Mouse (Mus musculus): Measurements from ENCODE around the gene Sfr1. TPM values are rescaled to one million over a fixed set of nuclear protein-coding genes. Genes with fewer than 3 reads are reported as not detected.

Gene Sfr1
- polyA plus RNA-seq, 1 experiment from 2014 or later, result 153 TPM

GRCm38 (mm10) chr19:47713457-47713856 is 18.0 kb upstream of the Sfr1 start:
- no peaks in the 10 kb centered on the region for H3K4me1 ChIP-seq (replicated peaks)
- H3K4me3 ChIP-seq, result no peak overlapping the region
- no peak for ATAC-seq (ENCODE audit: low FRiP score, low read depth)
- no peak overlapping the region for H3K27ac ChIP-seq (replicated peaks)
- WGBS, result 86% methylated on average over 9 of the region's 9 CpGs
- H3K9ac ChIP-seq, result no peak overlapping the region
- no peaks in the 10 kb centered on the region for H3K9me3 ChIP-seq
- no peaks in the 10 kb centered on the region for H3K36me3 ChIP-seq
- H3K4me2 ChIP-seq, result no peak overlapping the region
- H3K27me3 ChIP-seq, result no peaks in the 10 kb centered on the region

GRCm38 (mm10) chr19:47716144-47716543 is 15.3 kb upstream of the Sfr1 start:
- no peak overlapping the region for H3K4me2 ChIP-seq
- whole genome bisulfite sequencing, result 64% methylated on average over 2 of the region's 2 CpGs

DNA sequence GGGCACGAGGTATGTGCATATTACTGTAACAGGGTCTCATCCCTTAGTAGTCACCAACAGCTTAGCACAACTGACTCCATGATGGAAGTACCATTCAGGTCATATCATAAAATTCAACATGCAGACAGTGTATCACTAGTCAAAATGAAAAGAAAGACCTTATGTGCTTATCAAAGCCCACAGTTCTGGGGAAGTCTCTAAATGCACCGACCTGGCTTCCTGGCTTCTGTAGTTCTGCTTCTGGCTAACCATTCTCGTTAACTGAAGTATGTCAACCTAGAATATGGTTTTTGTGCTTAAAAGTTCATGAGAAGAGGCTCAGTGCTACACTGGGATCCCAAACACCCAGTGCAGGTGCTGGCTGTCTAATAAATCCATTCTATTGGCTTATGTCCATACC is 12.3 kb upstream of the Sfr1 start:
- Histone ChIP-seq H3K4me2 (no peak overlapping the region), H3K9ac (no peak overlapping the region), H3K4me1 (replicated peaks) (no peaks in the 10 kb centered on the region), H3K27me3 (no peaks in the 10 kb centered on the region), H3K4me3 (no peak overlapping the region), H3K27ac (replicated peaks) (no peak overlapping the region), H3K36me3 (no peaks in the 10 kb centered on the region), H3K9me3 (no peaks in the 10 kb centered on the region)
- no peak for ATAC-seq (ENCODE audit: low FRiP score, low read depth)
- 87% methylated on average over 3 of the region's 3 CpGs for WGBS

More at GRCm38 (mm10) chr19:47716144-47716543, 15.3 kb upstream of the Sfr1 start:
- Histone ChIP-seq H3K27me3 (no peaks in the 10 kb centered on the region), H3K27ac (replicated peaks) (no peak overlapping the region), H3K36me3 (no peaks in the 10 kb centered on the region), H3K9ac (no peak overlapping the region), H3K9me3 (no peaks in the 10 kb centered on the region), H3K4me3 (no peak overlapping the region), H3K4me1 (replicated peaks) (no peaks in the 10 kb centered on the region)
- ATAC-seq (ENCODE audit: low FRiP score, low read depth), result no peak

DNA sequence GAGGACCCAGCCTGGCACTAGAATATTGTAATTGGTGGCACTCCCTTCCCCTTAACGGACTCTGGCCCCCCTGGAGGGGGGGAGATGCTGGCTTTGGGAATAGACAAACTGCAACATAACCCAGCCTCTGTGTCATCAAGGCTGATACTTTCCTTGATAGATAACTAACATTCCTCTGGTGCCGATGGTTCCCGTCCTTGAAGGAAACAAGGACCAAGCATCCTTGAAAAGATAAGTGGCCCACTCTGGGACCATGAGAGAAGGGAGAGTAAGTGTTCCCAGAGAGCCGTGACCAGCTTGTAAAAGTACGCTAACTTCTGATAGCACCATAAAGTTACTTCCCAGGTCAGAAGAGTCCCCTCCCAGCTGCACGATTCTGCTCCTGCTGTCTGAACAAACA is 9.0 kb upstream of the Sfr1 start:
- Histone ChIP-seq H3K9ac (no peak overlapping the region), H3K4me1 (replicated peaks) (no peaks in the 10 kb centered on the region), H3K9me3 (no peaks in the 10 kb centered on the region), H3K27ac (replicated peaks) (no peak overlapping the region), H3K36me3 (no peaks in the 10 kb centered on the region), H3K4me3 (no peak overlapping the region), H3K27me3 (no peaks in the 10 kb centered on the region), H3K4me2 (no peak overlapping the region)
- WGBS, result 73% methylated on average over 6 of the region's 6 CpGs
- ATAC-seq (ENCODE audit: low FRiP score, low read depth), result no peak

- H3K9me3 ChIP-seq, result no peaks in the 10 kb centered on the region
- no peaks in the 10 kb centered on the region for H3K4me1 ChIP-seq (replicated peaks)
- no peak for ATAC-seq (ENCODE audit: low FRiP score, low read depth)
- no peak overlapping the region for H3K4me3 ChIP-seq
- no peak overlapping the region for H3K4me2 ChIP-seq
- no peaks in the 10 kb centered on the region for H3K27me3 ChIP-seq
- WGBS, result 84% methylated on average over 4 of the region's 4 CpGs
- no peak overlapping the region for H3K27ac ChIP-seq (replicated peaks)
- no peaks in the 10 kb centered on the region for H3K36me3 ChIP-seq
- H3K9ac ChIP-seq, result no peak overlapping the region
Measured at GRCm38 (mm10) chr19:47724903-47725302, 6.6 kb upstream of the Sfr1 start.

GRCm38 (mm10) chr19:47725643-47726140 is 5.8 kb upstream of the Sfr1 start:
- H3K36me3 ChIP-seq, result no peaks in the 10 kb centered on the region
- no peak overlapping the region for H3K27ac ChIP-seq (replicated peaks)
- H3K9me3 ChIP-seq, result no peaks in the 10 kb centered on the region
- H3K9ac ChIP-seq, result no peak overlapping the region
- WGBS, result 64% methylated on average over 7 of the region's 7 CpGs
- no peak for ATAC-seq (ENCODE audit: low FRiP score, low read depth)
- no peaks in the 10 kb centered on the region for H3K27me3 ChIP-seq
- no peak overlapping the region for H3K4me3 ChIP-seq
- H3K4me2 ChIP-seq, result no peak overlapping the region
- H3K4me1 ChIP-seq (replicated peaks), result peaks cover 5% of the 10 kb centered on the region

DNA sequence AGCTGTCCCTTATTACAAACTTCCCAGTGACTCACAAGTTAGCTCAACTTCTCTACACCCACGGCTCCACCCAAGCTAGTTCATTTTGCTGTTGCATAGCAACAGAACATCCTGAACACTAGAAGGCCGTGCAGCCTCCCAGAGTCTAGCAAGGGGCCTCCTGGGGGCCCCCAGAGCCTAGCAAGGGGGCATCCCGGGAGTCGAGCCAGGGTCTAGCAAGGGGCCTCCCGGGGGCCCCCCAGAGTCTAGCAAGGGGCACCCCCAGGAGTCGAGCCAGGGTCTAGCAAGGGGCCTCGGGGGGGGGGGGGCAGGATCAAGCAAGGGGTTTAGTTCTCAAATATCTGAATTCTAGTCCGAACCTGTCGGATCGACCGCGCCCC is 801 bp upstream of the Sfr1 start:
- ATAC-seq (ENCODE audit: low FRiP score, low read depth), result peak; percentile 64

DNA sequence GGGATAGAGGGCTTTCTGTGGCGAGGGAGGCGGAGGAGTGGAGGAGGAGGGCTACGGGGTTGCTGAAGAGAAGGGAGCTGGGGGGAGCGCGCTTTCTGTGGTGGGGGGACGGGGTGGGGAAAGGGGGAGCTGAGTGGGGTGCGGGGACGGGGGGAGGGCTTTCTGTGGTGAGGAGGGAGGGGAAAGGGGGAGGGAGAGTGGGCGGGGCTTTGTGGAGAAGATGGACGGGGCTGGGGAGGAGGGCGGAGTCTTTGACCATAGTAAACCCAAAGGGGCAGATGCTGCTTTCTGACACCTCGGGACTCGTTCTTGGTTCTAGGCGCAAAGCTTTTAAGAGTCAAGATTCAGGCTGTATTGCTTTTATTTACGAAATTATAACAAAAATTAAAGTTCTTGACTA is 449 bp downstream of the Sfr1 start:
- peak overlapping the region; percentile 90 for H3K4me3 ChIP-seq
- H3K27me3 ChIP-seq, result no peaks in the 10 kb centered on the region
- H3K9ac ChIP-seq, result peak overlapping the region; percentile 78
- H3K27ac ChIP-seq (replicated peaks), result peak overlapping the region; percentile 92
- peak; percentile 5; the same call in 1 of the 2 replicates for ATAC-seq (ENCODE audit: low FRiP score, low read depth)
- peaks cover 36% of the 10 kb centered on the region for H3K36me3 ChIP-seq
- peak overlapping the region; percentile 58 for H3K4me2 ChIP-seq
- WGBS, result 5% methylated on average over 13 of the region's 15 CpGs
- H3K9me3 ChIP-seq, result no peaks in the 10 kb centered on the region
- peaks cover 15% of the 10 kb centered on the region for H3K4me1 ChIP-seq (replicated peaks)

More for the DNA sequence above, 801 bp upstream of the Sfr1 start:
- Histone ChIP-seq H3K9me3 (no peaks in the 10 kb centered on the region), H3K4me1 (replicated peaks) (peaks cover 15% of the 10 kb centered on the region), H3K27me3 (no peaks in the 10 kb centered on the region), H3K4me2 (peak overlapping the region; percentile 86), H3K36me3 (peaks cover 27% of the 10 kb centered on the region), H3K27ac (replicated peaks) (peak overlapping the region; percentile 92), H3K4me3 (peak overlapping the region; percentile 90), H3K9ac (peak overlapping the region; percentile 61)
- 0% methylated on average over 12 of the region's 12 CpGs for WGBS

- Histone ChIP-seq H3K36me3 (no peaks in the 10 kb centered on the region), H3K9ac (no peak overlapping the region), H3K4me3 (no peak overlapping the region), H3K9me3 (no peaks in the 10 kb centered on the region), H3K27me3 (no peaks in the 10 kb centered on the region), H3K4me2 (no peak overlapping the region), H3K4me1 (replicated peaks) (no peaks in the 10 kb centered on the region), H3K27ac (replicated peaks) (no peak overlapping the region)
- ATAC-seq (ENCODE audit: low FRiP score, low read depth), result no peak
- 93% methylated on average over 2 of the region's 2 CpGs for WGBS
Measured at GRCm38 (mm10) chr19:47747072-47747471, 15.6 kb downstream of the Sfr1 start.

DNA sequence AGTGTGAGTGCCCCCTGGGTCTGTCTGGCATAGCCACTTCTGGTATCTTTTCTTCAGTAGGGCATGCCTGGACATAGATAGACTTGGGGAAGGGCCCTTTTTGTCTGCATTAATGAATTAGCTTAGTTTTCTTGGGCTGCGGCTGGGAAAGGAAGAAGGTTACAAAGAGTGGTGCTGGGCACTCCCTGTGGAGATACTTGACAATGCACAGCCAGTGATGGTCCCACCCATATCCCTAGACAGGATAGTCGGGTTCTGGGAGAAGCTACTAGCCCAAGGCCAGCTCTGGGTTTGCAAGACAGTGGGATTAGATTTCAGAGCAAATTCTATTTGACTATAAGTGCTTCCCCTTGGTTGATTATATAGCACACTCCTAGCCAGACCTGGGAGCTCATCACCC is 17.5 kb downstream of the Sfr1 start:
- no peaks in the 10 kb centered on the region for H3K9me3 ChIP-seq
- no peak overlapping the region for H3K4me2 ChIP-seq
- no peak overlapping the region for H3K27ac ChIP-seq (replicated peaks)
- no peak for ATAC-seq (ENCODE audit: low FRiP score, low read depth)
- H3K36me3 ChIP-seq, result no peaks in the 10 kb centered on the region
- no peaks in the 10 kb centered on the region for H3K27me3 ChIP-seq
- H3K4me1 ChIP-seq (replicated peaks), result no peaks in the 10 kb centered on the region
- no peak overlapping the region for H3K4me3 ChIP-seq
- WGBS, result 80% methylated on average over 2 of the region's 2 CpGs
- no peak overlapping the region for H3K9ac ChIP-seq

DNA sequence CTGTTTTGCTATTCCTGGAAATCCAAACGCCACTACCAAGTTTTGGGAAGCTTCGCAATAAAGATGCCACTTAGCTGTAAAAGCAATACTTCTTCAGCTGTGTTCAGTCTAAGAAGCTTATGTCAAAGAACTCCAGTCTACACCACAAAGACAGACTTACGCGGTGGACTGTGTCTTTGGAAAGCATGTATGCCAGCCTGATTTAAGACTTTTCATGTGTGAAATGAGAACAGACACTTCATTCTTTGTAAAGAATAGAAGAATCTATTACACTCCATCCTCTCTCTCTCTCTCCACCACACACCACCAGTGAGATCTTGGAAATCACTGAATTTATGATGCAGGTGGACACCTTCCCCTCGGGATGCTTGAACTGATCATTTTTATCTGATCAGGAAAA is 18.9 kb downstream of the Sfr1 start:
- ATAC-seq (ENCODE audit: low FRiP score, low read depth), result no peak
- Histone ChIP-seq H3K4me2 (no peak overlapping the region), H3K9me3 (no peaks in the 10 kb centered on the region), H3K27ac (replicated peaks) (no peak overlapping the region), H3K4me3 (no peak overlapping the region), H3K36me3 (no peaks in the 10 kb centered on the region), H3K4me1 (replicated peaks) (no peaks in the 10 kb centered on the region), H3K27me3 (no peaks in the 10 kb centered on the region), H3K9ac (no peak overlapping the region)
- 48% methylated on average over 5 of the region's 5 CpGs for WGBS

GRCm38 (mm10) chr19:47752456-47752855 is 21.0 kb downstream of the Sfr1 start:
- Histone ChIP-seq H3K9ac (no peak overlapping the region), H3K36me3 (no peaks in the 10 kb centered on the region), H3K4me1 (replicated peaks) (no peaks in the 10 kb centered on the region), H3K4me2 (no peak overlapping the region), H3K27ac (replicated peaks) (no peak overlapping the region), H3K4me3 (no peak overlapping the region), H3K9me3 (no peaks in the 10 kb centered on the region), H3K27me3 (no peaks in the 10 kb centered on the region)
- ATAC-seq (ENCODE audit: low FRiP score, low read depth), result no peak
- WGBS, result 95% methylated on average over 9 of the region's 9 CpGs

DNA sequence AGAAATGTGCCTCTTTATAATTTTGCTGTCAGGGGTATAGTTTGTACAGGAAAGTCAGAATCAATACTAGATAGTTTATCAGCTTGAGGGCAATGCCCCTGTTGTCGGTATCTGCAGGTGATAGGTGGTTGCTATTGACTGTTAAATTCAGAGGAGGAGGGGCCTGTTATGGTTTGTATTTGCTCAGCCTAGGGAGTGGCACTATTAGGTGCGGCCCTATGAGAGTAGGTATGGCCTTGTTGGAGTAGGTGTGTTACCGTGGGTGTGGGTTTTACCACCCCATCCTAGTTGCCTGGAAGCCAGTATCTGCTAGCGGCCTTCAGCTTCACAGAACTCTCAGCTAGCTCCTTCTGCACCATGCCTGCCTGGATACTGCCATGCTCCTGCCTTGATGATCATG is 22.4 kb downstream of the Sfr1 start:
- Histone ChIP-seq H3K9me3 (no peaks in the 10 kb centered on the region), H3K4me1 (replicated peaks) (no peaks in the 10 kb centered on the region), H3K27me3 (no peaks in the 10 kb centered on the region), H3K4me2 (no peak overlapping the region), H3K27ac (replicated peaks) (no peak overlapping the region), H3K4me3 (no peak overlapping the region), H3K9ac (no peak overlapping the region), H3K36me3 (no peaks in the 10 kb centered on the region)
- WGBS, result 90% methylated on average over 4 of the region's 4 CpGs
- ATAC-seq (ENCODE audit: low FRiP score, low read depth), result no peak
